In the genomic region with DNA sequence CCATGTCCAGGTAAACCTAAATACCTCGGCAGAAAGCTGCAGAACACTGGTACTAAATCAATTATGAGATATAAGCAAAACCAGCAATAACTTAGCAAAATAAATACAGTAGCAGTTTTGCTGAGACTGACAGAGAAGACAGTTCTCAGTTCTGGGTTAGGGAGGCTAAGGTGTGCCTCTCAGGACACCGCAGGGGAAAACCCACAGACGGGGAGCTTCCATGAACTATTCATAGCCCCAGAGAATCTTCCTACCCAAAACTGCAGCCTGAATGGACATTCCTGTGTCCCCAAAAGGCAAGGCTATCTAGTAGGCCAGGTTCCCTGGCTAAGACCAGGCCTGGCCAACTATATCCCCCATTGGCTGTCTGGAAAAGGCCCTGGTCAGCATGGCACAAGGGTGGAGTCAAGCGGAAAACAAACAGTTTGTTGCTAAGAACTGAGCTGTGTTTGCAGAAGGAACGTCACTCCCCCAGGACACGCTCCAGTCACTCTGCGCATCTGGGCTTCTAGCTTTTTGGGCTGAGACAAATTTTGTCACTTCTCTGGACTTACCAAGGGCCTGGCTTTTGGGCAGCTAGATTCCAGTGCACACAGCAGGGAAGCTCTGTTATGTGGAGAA, we compare ENCODE assay signal across 16 mouse cellular contexts. TPM values are rescaled to one million over a fixed set of nuclear protein-coding genes. Genes with fewer than 3 reads are reported as not detected.
DNase-seq lines count a peak whose midpoint lies in the region; ATAC-seq and TF ChIP-seq lines count a peak whose summit lies in the region.
"Had no signal": no experiment of that assay in that cellular context is flagged by ENCODE, and none has a peak within 500 bp of the region (broad histone marks: within the 10 kb centered on the region; RNA-seq: fewer than 3 reads in every experiment).

No protein-coding gene starts in this region.

- no peak for TF ChIP-seq CTCF in layer of hippocampus, adult 2 months (conservative IDR thresholded peaks at IDR 0.05)

- no peak overlapping the region for H3K4me3 ChIP-seq in kidney, embryonic 15.5 days (replicated peaks)
- H3K4me3 ChIP-seq in layer of hippocampus, adult 2 months = no peak overlapping the region
- H3K4me3 ChIP-seq: forebrain, embryonic 15.5 days had no signal

- H3K4me2 ChIP-seq in kidney, embryonic 15.5 days = no peak overlapping the region
- H3K4me2 ChIP-seq: forebrain, embryonic 15.5 days had no signal

- DNase-seq in kidney, postnatal 10 days = no peak
- DNase-seq in retina, postnatal 1 day = peak; percentile 12
- DNase-seq in retina, embryonic 14.5 days (ENCODE audit: low spot score) = no peak
- DNase-seq in heart, postnatal 10 days = peak; percentile 27 to 38
- DNase-seq in thymus, postnatal 4 days = no peak
- DNase-seq in layer of hippocampus, adult 2 months (ENCODE audit: low spot score in 2 of 2) = no peak
- DNase-seq: adrenal gland, postnatal 36 days; cerebellum, adult 2 months; thymus, postnatal 25 days had no signal

- H3K4me1 ChIP-seq in kidney, embryonic 15.5 days = 0 out of 2 replicates have a peak, but pooled peaks cover 8% of the 10 kb centered on the region

- no peak overlapping the region for H3K9ac ChIP-seq in kidney, embryonic 15.5 days
- H3K9ac ChIP-seq: forebrain, embryonic 15.5 days had no signal

- no peaks in the 10 kb centered on the region for H3K9me3 ChIP-seq in kidney, embryonic 15.5 days (replicated peaks)
- H3K9me3 ChIP-seq: forebrain, embryonic 15.5 days had no signal

- ATAC-seq in kidney, embryonic 15.5 days (replicated peaks; ENCODE audit: low FRiP score) = peak; percentile 81
- ATAC-seq: forebrain, embryonic 15.5 days had no signal

- 61% methylated on average over 7 of the region's 7 CpGs for WGBS in kidney, embryonic 15.5 days

- H3K27ac ChIP-seq in kidney, embryonic 15.5 days = peak overlapping the region; percentile 37; the same call in 1 of the 2 replicates
- H3K27ac ChIP-seq in layer of hippocampus, adult 2 months = no peak overlapping the region
- H3K27ac ChIP-seq: forebrain, embryonic 15.5 days had no signal

- intact Hi-C loops in heart, postnatal 10 days (cut with DNase I) = loop anchor here (5.0 to 10.0 kb wide), 2 partner anchors 234 to 291 kb away; no protein-coding TSS in a partner anchor

- no peaks in the 10 kb centered on the region for H3K36me3 ChIP-seq in kidney, embryonic 15.5 days
- H3K36me3 ChIP-seq: forebrain, embryonic 15.5 days had no signal

- H3K27me3 ChIP-seq in kidney, embryonic 15.5 days = no peaks in the 10 kb centered on the region
- H3K27me3 ChIP-seq: forebrain, embryonic 15.5 days had no signal

RNA-seq across cellular contexts. Expression of a gene that starts 29.5 kb away (rescaled TPM):
- polyA plus RNA-seq in kidney, embryonic 15.5 days (2015; fragmentation: Nextera tagmentation; extraction: Ambion mirVana) = not detected in 2 replicates
- not detected for total RNA-seq in heart, postnatal 10 days (2021)
- not detected for total RNA-seq in layer of hippocampus, adult 2 months (2021)
- total RNA-seq: adrenal gland, postnatal 36 days; left cerebral cortex, postnatal 14 days had no signal
- polyA plus RNA-seq: cerebellum, adult 2 months; embryonic facial prominence, embryonic 14.5 days; forebrain, embryonic 15.5 days; heart, postnatal 0 days; large intestine, adult 2 months; lung, embryonic 16.5 days had no signal

RNA-seq across cellular contexts. Expression of a gene that starts 30.9 kb away (rescaled TPM):
- 47.2 and 50.9 TPM in 2 replicates for polyA plus RNA-seq in kidney, embryonic 15.5 days (2015; fragmentation: Nextera tagmentation; extraction: Ambion mirVana)
- total RNA-seq in heart, postnatal 10 days (2021) = 10 to 100 TPM; 26.8 to 32.7 TPM
- total RNA-seq in layer of hippocampus, adult 2 months (2021) = 100 to 1,000 TPM; 102 to 108 TPM

RNA-seq across cellular contexts. Expression of a gene that starts 45.3 kb away (rescaled TPM):
- 6.7 and 7.1 TPM in 2 replicates for polyA plus RNA-seq in kidney, embryonic 15.5 days (2015; fragmentation: Nextera tagmentation; extraction: Ambion mirVana)
- total RNA-seq in heart, postnatal 10 days (2021) = 1 to 10 TPM; 3.2 to 3.3 TPM
- total RNA-seq in layer of hippocampus, adult 2 months (2021) = 1 to 10 TPM; 2.4 to 2.8 TPM

Comparison
In these comparisons a context has a peak if more than half of its experiments do, and no peak if none do; other contexts are left out.
1. DNase-seq: peak in retina, postnatal 1 day (single experiment) and heart, postnatal 10 days (2 of 2); none in kidney, postnatal 10 days (single experiment), retina, embryonic 14.5 days (single experiment), thymus, postnatal 4 days (single experiment) and layer of hippocampus, adult 2 months (0 of 2).